Mouse (Mus musculus) heart, postnatal 36 days (tissue): ENCODE measurements at regions not wholly inside any gene's neighbourhood (a gene's known extent, or its start where the extent isn't known, plus 50 kb on each side); places are given as distances from the start of the nearest gene placed in this dataset.
A peak's percentile ranks its signal among the peaks of the same experiment; 100 is the strongest.

Experiments used
- DNase-seq, 2 experiments: peaks; one replicate each; pipeline ENCODE4 v3.0.0; 2021 to 2022
- intact Hi-C: fragments of 180-260 bp; cut with DNase I; formaldehyde crosslinking; loops from one replicate; pipeline ENCODE4 v1.15.1; 2025

- intact Hi-C loops, result no loop called here
- peak in 1 of 2 experiments; percentile 6 for DNase-seq
Measured at GRCm38 (mm10) chrX:98375437-98375836, 226.9 kb downstream of the Ar start.

- peak; percentile 60 to 66 for DNase-seq
- intact Hi-C loops, result loop anchor here (5.0 kb wide), 1 partner anchor 233 kb away; the partner anchor contains the start of gene Ar
Measured at GRCm38 (mm10) chrX:98380247-98380905, 231.8 kb downstream of the Ar start.

GRCm38 (mm10) chrX:98384017-98384416, 235.4 kb downstream of the Ar start:
- intact Hi-C loops, result loop anchor here (5.0 kb wide), 1 partner anchor 237 kb away; the partner anchor contains the start of gene Ar

DNA sequence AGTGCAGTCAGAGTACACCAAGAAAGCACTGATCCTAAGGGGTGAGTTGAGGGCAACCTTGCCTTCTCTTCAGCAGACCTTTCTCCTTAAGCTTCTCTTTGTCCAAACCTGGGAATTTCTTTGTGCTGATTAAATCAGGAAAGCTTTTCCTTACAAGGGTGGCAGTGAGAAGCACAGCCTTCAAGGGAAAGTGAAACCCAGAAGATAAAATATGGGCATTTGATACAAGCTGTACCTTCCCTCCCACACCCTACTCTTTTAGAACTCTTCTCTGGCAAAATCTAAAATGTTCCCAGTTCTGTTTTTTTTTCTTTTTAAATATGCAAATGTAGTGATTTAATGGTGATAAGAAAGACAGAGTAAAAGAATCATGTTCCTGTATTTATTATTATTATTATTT, 243.8 kb downstream of the Ar start:
- intact Hi-C loops, result no loop called here

More at GRCm38 (mm10) chrX:98384017-98384416, 235.4 kb downstream of the Ar start:
- no peak for DNase-seq

DNA sequence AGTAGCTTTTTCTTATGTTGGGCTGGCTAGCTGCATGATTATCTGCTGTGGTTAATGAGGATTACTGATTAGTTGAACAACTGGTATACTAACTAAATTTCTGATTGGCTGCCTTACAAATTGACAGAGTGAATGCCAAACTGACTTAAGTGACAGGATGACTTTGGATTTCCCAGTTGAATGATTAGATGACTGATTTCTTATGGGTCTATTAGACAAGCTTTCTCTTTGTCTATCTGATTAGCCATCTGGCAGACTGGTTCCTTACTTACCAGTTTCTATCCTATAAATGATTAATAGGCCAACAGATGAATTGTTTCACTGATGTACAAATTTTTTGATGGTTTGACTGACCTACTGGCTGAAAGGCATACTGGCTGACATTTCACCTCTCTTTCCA, 260.5 kb downstream of the Ar start:
- intact Hi-C loops, result no loop called here
- no peak for DNase-seq

More for the DNA sequence above, 243.8 kb downstream of the Ar start:
- DNase-seq, result no peak

DNA sequence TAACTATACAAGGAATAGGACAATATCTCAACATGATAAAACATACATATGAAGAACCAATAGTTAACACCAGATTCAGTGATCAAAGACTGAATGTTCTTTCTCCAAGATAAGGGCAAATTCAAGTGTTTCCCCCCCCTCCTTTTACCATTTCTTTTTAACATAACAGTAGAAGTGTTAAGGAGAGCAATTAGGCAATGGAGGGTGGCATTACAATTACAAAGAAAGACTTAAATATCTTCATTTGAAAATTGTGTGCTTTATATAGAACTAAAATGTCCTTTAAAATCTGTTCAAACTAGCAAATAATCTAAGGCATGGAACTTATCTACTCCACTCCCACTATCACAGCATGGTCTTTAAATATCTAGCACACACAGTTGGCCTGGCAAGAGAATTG, 270.9 kb downstream of the Ar start:
- intact Hi-C loops, result no loop called here
- no peak for DNase-seq

DNA sequence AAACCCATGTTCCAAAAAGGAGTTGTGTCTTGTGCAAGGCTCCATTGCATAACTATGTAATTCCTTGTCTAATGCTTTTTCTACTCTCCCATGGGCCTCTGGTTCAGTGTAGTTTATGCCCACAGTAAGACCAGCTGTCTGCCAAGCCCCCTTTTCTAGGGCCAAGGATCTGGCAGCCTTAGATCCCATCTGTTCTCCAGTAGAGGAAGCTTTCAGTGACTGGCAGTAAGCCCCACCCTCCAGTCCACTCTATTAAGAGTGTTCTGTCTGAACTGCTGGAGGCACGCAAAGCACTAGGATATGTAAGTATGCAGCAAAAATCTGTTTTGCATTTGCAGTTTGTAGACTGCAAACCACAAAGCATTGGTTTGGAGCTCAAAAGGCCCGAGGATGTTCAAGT, 303.5 kb downstream of the Ar start:
- DNase-seq, result no peak

GRCm38 (mm10) chrX:98476473-98477254, 328.1 kb downstream of the Ar start:
- DNase-seq, result no peak
- intact Hi-C loops, result no loop called here

More for the DNA sequence above, 303.5 kb downstream of the Ar start:
- intact Hi-C loops, result no loop called here
